Mouse (Mus musculus): ENCODE data around the gene Slc6a9. TPM values are rescaled to one million over a fixed set of nuclear protein-coding genes. Genes with fewer than 3 reads are reported as not detected.

The Slc6a9 gene
- total and polyA plus RNA-seq, 2 experiments from 2014 or later = 79.7 to 132 TPM

DNA sequence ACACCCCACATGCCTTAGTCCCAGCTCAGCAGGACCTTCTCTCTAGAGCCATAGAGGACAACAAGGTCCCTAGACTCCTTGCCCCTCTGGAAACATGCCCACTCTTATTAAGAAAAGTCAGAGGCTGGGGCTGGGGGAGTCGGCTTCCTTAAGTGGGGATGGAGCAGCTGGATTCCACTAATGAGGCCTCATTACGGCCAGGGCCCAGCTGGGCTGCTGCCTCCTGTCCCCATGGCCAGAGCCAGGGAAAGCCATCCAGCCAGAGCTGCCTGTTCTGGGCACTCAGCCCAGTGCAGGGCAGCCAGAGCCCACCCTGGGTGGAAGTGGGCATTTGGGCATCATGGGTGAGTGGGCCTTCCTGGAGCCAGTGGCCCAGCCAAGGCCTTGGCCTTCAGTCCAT lies 12.7 kb downstream of the Slc6a9 start:
- Histone ChIP-seq H3K4me2 (ENCODE audit: low read depth, low read length) (no peak overlapping the region), H3K9ac (replicated peaks; ENCODE audit: low read length) (no peak overlapping the region), H3K9me3 (ENCODE audit: low read length) (no peaks in the 10 kb centered on the region), H3K4me1 (ENCODE audit: insufficient read depth, low read length) (peaks cover 21% of the 10 kb centered on the region; the same call in 1 of the 2 replicates), H3K27ac (peak overlapping the region; percentile 61), H3K36me3 (ENCODE audit: insufficient read depth, low read length) (no peaks in the 10 kb centered on the region; the same call in 1 of the 2 replicates), H3K4me3 (ENCODE audit: low read length) (no peak overlapping the region), H3K27me3 (ENCODE audit: insufficient read depth, low read length) (no peaks in the 10 kb centered on the region)
- no peak for TF ChIP-seq CTCF (IDR thresholded peaks at IDR 0.05; ENCODE audit: low read depth)
- WGBS = 17% methylated on average over 2 of the region's 2 CpGs
- ATAC-seq (peak; percentile 68), DNase-seq (ENCODE audit: low spot score) (peak; percentile 81)

DNA sequence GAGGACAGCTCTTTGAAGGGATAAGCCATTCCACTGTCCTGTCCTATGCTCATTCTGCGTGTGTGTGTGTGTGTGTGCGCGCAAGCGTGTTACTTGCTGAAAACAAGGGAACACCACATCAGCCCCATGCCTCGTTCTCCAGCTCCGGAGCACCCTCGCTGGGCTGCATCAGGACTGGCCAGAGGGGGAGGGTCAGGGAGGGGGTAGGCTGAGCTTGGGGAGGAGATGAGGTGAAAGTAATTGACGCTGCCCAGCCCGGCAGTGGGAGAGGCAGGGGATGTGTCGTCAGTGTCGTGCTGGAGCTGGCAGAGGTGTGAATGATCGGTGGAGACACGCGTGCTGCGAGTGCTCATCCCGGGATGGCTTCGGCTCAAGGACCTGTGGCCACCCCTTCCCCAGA lies 14.8 kb downstream of the Slc6a9 start:
- DNase-seq (ENCODE audit: low spot score) (peak; percentile 50), ATAC-seq (peak; percentile 58)
- peaks cover 21% of the 10 kb centered on the region; the same call in 1 of the 2 replicates for H3K4me1 ChIP-seq (ENCODE audit: insufficient read depth, low read length)
- TF ChIP-seq CTCF (IDR thresholded peaks at IDR 0.05; ENCODE audit: low read depth) = no peak
- no peak overlapping the region for H3K4me3 ChIP-seq (ENCODE audit: low read length)
- 0 out of 2 replicates have a peak overlapping the region, but pooled peaks have one; percentile 24 for H3K9ac ChIP-seq (replicated peaks; ENCODE audit: low read length)
- H3K9me3 ChIP-seq (ENCODE audit: low read length) = no peaks in the 10 kb centered on the region
- no peak overlapping the region for H3K4me2 ChIP-seq (ENCODE audit: low read depth, low read length)
- H3K27ac ChIP-seq = peak overlapping the region; percentile 81
- WGBS = 44% methylated on average over 17 of the region's 17 CpGs
- no peaks in the 10 kb centered on the region for H3K27me3 ChIP-seq (ENCODE audit: insufficient read depth, low read length)
- H3K36me3 ChIP-seq (ENCODE audit: insufficient read depth, low read length) = no peaks in the 10 kb centered on the region

DNA sequence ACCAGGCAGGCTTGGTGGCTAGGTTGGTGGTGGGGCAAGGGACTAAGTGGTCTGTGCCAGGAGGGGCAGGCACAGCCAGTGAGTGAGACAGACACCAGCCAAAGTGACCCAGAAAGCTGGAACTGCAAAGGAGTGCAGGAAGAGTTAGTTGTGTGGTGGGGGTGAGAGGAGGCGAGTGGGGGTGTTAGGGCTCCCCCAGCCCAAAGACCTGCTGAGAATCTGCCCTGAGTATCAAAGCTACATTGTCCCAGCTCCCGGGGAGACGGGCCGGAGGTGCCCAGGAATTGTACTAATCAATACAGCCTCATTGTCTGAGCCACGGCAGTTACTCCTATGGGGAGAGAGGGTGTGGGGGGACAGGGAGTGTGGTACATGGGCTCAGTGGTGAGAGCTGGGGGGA lies 15.2 kb downstream of the Slc6a9 start:
- Histone ChIP-seq H3K4me1 (ENCODE audit: insufficient read depth, low read length) (peaks cover 21% of the 10 kb centered on the region; the same call in 1 of the 2 replicates), H3K4me2 (ENCODE audit: low read depth, low read length) (no peak overlapping the region; the same call in 1 of the 2 replicates), H3K27me3 (ENCODE audit: insufficient read depth, low read length) (no peaks in the 10 kb centered on the region), H3K27ac (peak overlapping the region; percentile 81), H3K9me3 (ENCODE audit: low read length) (no peaks in the 10 kb centered on the region), H3K36me3 (ENCODE audit: insufficient read depth, low read length) (no peaks in the 10 kb centered on the region), H3K9ac (replicated peaks; ENCODE audit: low read length) (0 out of 2 replicates have a peak overlapping the region, but pooled peaks have one; percentile 24), H3K4me3 (ENCODE audit: low read length) (no peak overlapping the region)
- 22% methylated on average over 5 of the region's 5 CpGs for WGBS
- TF ChIP-seq CTCF (IDR thresholded peaks at IDR 0.05; ENCODE audit: low read depth) = no peak
- ATAC-seq = peak; percentile 88
- DNase-seq (ENCODE audit: low spot score) = peak; percentile 64

DNA sequence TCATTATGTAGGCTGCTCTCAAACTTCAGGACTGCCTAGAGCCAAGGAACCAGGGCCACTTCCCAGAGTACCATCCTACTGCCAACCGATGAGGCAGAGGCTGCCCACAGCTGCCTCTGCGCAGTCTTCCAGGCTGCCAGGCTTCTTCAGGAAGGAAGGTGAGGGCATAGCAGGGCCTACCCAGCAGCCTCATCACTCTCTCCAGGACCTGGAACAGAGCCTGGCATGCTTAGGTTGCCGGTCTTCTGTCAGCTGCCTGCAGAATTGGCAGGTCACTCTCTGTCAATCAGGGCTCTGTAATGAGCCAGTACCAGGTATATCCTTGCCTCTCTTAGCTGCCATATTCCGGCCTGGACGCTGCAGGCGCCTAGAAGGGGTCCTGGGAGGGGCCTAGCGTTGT lies 15.9 kb downstream of the Slc6a9 start:
- H3K27ac ChIP-seq = peak overlapping the region; percentile 81
- H3K27me3 ChIP-seq (ENCODE audit: insufficient read depth, low read length) = no peaks in the 10 kb centered on the region
- no peak overlapping the region for H3K4me3 ChIP-seq (ENCODE audit: low read length)
- 61% methylated on average over 7 of the region's 7 CpGs for WGBS
- H3K9me3 ChIP-seq (ENCODE audit: low read length) = no peaks in the 10 kb centered on the region
- ATAC-seq = peak; percentile 6; the same call in 1 of the 2 replicates
- no peak overlapping the region for H3K9ac ChIP-seq (replicated peaks; ENCODE audit: low read length)
- no peak overlapping the region; the same call in 1 of the 2 replicates for H3K4me2 ChIP-seq (ENCODE audit: low read depth, low read length)
- no peaks in the 10 kb centered on the region for H3K36me3 ChIP-seq (ENCODE audit: insufficient read depth, low read length)
- TF ChIP-seq CTCF (IDR thresholded peaks at IDR 0.05; ENCODE audit: low read depth) = no peak
- peaks cover 24% of the 10 kb centered on the region; the same call in 1 of the 2 replicates for H3K4me1 ChIP-seq (ENCODE audit: insufficient read depth, low read length)
- DNase-seq (ENCODE audit: low spot score) = peak; percentile 53

DNA sequence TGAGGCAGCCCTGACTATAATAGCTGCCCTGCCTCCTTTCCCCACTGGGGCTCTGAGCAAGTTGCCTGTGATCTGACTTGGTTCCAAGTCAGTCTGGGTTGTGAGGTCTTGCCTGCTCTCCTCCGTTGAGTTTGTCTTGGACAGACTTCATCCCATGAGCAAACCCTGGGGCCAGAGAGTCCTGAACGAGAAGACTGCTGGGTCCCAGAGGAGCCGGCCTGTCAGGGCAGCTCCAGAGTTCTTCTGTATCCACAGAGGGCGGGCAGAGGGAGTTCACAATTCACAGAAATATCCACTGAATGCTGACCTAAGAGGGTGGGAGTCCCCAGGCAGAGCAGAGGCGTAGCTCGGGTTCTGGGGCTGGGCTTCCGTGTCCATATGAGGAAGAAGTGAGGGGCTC lies 16.6 kb downstream of the Slc6a9 start:
- Histone ChIP-seq H3K9ac (replicated peaks; ENCODE audit: low read length) (no peak overlapping the region), H3K4me2 (ENCODE audit: low read depth, low read length) (no peak overlapping the region), H3K27me3 (ENCODE audit: insufficient read depth, low read length) (no peaks in the 10 kb centered on the region), H3K4me1 (ENCODE audit: insufficient read depth, low read length) (peaks cover 28% of the 10 kb centered on the region), H3K4me3 (ENCODE audit: low read length) (no peak overlapping the region), H3K36me3 (ENCODE audit: insufficient read depth, low read length) (no peaks in the 10 kb centered on the region), H3K9me3 (ENCODE audit: low read length) (no peaks in the 10 kb centered on the region), H3K27ac (peak overlapping the region; percentile 81)
- no peak for ATAC-seq
- 61% methylated on average over 7 of the region's 7 CpGs for WGBS
- peak; percentile 20; the same call in 1 of the 2 replicates for TF ChIP-seq CTCF (IDR thresholded peaks at IDR 0.05; ENCODE audit: low read depth)
- peak; percentile 33 for DNase-seq (ENCODE audit: low spot score)

DNA sequence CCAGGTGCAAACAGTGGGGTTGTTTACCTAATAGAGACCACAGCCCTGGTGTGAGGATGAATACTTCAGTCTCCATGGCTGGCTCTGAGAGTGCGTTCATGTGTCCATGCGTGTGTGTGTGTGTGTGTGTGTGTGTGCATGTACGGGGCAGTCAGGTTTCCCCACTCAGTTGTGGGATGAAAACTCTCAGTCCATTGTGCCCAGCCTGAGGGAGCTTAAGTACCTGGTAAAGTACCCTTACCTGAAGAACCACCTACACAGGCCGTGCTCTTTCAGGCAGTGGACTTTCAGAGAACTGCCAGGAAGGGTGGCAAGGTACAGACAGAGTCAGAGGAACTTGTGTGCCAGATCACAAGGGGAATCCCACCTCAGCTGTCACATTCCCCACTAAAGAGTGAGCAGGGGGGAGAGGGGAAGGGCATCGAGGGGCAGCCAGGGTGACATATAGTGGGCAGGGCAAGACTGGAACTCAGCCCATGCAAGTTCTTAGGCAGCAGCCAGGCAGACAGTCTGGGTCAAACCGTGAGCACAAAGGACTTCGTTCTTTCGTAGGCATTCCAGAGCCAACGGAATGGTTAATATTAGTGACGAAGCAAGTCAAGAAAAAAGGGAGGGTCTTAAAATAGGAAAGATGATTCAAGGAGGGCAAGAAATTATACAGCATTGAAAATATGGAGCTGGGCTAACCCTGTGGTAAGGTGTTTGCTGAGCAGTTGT lies 18.0 kb downstream of the Slc6a9 start:
- WGBS = 74% methylated on average over 10 of the region's 10 CpGs
- Histone ChIP-seq H3K27me3 (ENCODE audit: insufficient read depth, low read length) (no peaks in the 10 kb centered on the region), H3K9ac (replicated peaks; ENCODE audit: low read length) (no peak overlapping the region), H3K4me1 (ENCODE audit: insufficient read depth, low read length) (peaks cover 21% of the 10 kb centered on the region), H3K4me2 (ENCODE audit: low read depth, low read length) (no peak overlapping the region), H3K27ac (0 out of 2 replicates have a peak overlapping the region, but pooled peaks have one; percentile 5), H3K9me3 (ENCODE audit: low read length) (no peaks in the 10 kb centered on the region), H3K36me3 (ENCODE audit: insufficient read depth, low read length) (no peaks in the 10 kb centered on the region), H3K4me3 (ENCODE audit: low read length) (no peak overlapping the region)
- ATAC-seq = no peak
- TF ChIP-seq CTCF (IDR thresholded peaks at IDR 0.05; ENCODE audit: low read depth) = no peak
- no peak for DNase-seq (ENCODE audit: low spot score)

DNA sequence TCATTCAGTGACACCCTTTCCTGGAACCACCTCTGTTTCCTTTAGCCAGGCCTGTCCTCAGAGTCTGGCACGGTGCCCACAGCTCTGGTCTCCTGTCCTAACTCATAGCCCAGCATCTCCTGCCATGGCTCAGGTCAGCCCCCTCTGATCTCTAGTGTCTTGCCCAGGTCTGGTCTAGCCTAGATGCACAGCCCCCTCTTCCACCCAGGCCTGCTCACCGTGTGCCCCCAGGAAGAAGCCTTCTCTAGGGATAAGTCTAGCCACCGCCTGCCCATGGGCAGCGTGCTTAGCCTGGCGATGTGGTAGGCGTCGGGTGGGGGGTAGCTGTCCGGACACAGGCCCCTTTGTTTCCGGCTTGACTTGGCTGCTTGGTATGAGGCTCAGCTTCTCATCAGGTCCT lies 20.8 kb downstream of the Slc6a9 start:
- Histone ChIP-seq H3K9me3 (ENCODE audit: low read length) (no peaks in the 10 kb centered on the region), H3K4me1 (ENCODE audit: insufficient read depth, low read length) (peaks cover 20% of the 10 kb centered on the region; the same call in 1 of the 2 replicates), H3K4me2 (ENCODE audit: low read depth, low read length) (no peak overlapping the region), H3K27ac (peak overlapping the region; percentile 86), H3K36me3 (ENCODE audit: insufficient read depth, low read length) (no peaks in the 10 kb centered on the region), H3K27me3 (ENCODE audit: insufficient read depth, low read length) (no peaks in the 10 kb centered on the region), H3K4me3 (ENCODE audit: low read length) (no peak overlapping the region), H3K9ac (replicated peaks; ENCODE audit: low read length) (no peak overlapping the region; the same call in 1 of the 2 replicates)
- DNase-seq (ENCODE audit: low spot score) = peak; percentile 72
- ATAC-seq = peak; percentile 81
- WGBS = 49% methylated on average over 9 of the region's 9 CpGs
- TF ChIP-seq CTCF (IDR thresholded peaks at IDR 0.05; ENCODE audit: low read depth) = no peak

All from hindbrain, postnatal 0 days (tissue).